Mouse (Mus musculus): ENCODE data around the gene Arrdc2.

- TF ChIP-seq POLR2A (IDR thresholded peaks at IDR 0.05; ENCODE audit: low read depth, low read length): no peak
- no peak for TF ChIP-seq CTCF (IDR thresholded peaks at IDR 0.05; ENCODE audit: borderline replicate concordance, insufficient read depth, low read length)
Measured at GRCm38 (mm10) chr8:70807304-70807703, 32.2 kb downstream of the Arrdc2 start.
